Mouse (Mus musculus): ENCODE measurements around the gene Irs1. TPM values are rescaled to one million over a fixed set of nuclear protein-coding genes. Genes with fewer than 3 reads are reported as not detected.

The Irs1 gene
- polyA plus RNA-seq, 1 experiment from 2014 or later: 7.2 TPM

- H3K4me3 ChIP-seq (ENCODE audit: low read length): no peak overlapping the region
- H3K4me1 ChIP-seq (ENCODE audit: control insufficient read depth, insufficient read depth, low read depth, low read length): peaks cover 18% of the 10 kb centered on the region
- WGBS: 30% methylated on average over 6 of the region's 6 CpGs
Observed at GRCm38 (mm10) chr1:82320456-82320855, 29.2 kb upstream of the Irs1 start.

GRCm38 (mm10) chr1:82316746-82317126, 25.5 kb upstream of the Irs1 start:
- peak overlapping the region; percentile 72 for H3K4me2 ChIP-seq (ENCODE audit: low read length)
- peak overlapping the region; percentile 94 for H3K27ac ChIP-seq (ENCODE audit: low read depth, low read length)
- no peaks in the 10 kb centered on the region for H3K27me3 ChIP-seq (replicated peaks; ENCODE audit: control insufficient read depth, insufficient read depth, low read length)
- H3K9me3 ChIP-seq (ENCODE audit: control insufficient read depth, low read length): no peaks in the 10 kb centered on the region
- peaks cover 18% of the 10 kb centered on the region for H3K4me1 ChIP-seq (ENCODE audit: control insufficient read depth, insufficient read depth, low read depth, low read length)
- peak overlapping the region; percentile 70 for H3K4me3 ChIP-seq (ENCODE audit: low read length)
- no peak for ATAC-seq
- WGBS: 0% methylated on average over 22 of the region's 26 CpGs
- H3K36me3 ChIP-seq (ENCODE audit: control insufficient read depth, insufficient read depth, low read length): no peaks in the 10 kb centered on the region
- H3K9ac ChIP-seq (ENCODE audit: low read depth, low read length): peak overlapping the region; percentile 91

More at GRCm38 (mm10) chr1:82320456-82320855, 29.2 kb upstream of the Irs1 start:
- Histone ChIP-seq H3K9ac (ENCODE audit: low read depth, low read length) (peak overlapping the region; percentile 31; the same call in 1 of the 2 replicates), H3K4me2 (ENCODE audit: low read length) (peak overlapping the region; percentile 48), H3K9me3 (ENCODE audit: control insufficient read depth, low read length) (no peaks in the 10 kb centered on the region), H3K27ac (ENCODE audit: low read depth, low read length) (no peak overlapping the region; the same call in 1 of the 2 replicates), H3K36me3 (ENCODE audit: control insufficient read depth, insufficient read depth, low read length) (no peaks in the 10 kb centered on the region), H3K27me3 (replicated peaks; ENCODE audit: control insufficient read depth, insufficient read depth, low read length) (no peaks in the 10 kb centered on the region)
- no peak for ATAC-seq

GRCm38 (mm10) chr1:82316111-82316745, 25.0 kb upstream of the Irs1 start, which contains the start of gene Rhbdd1:
Rhbdd1 (plus strand) TSS chr1:82316452.
- H3K4me2 ChIP-seq (ENCODE audit: low read length): peak within 1 kb of the TSS; percentile 72
- peaks cover 14% of the 10 kb centered on the region for H3K4me1 ChIP-seq (ENCODE audit: control insufficient read depth, insufficient read depth, low read depth, low read length)
- H3K27ac ChIP-seq (ENCODE audit: low read depth, low read length): peak within 1 kb of the TSS; percentile 94
- peak within 1 kb of the TSS; percentile 70 for H3K4me3 ChIP-seq (ENCODE audit: low read length)
- H3K9me3 ChIP-seq (ENCODE audit: control insufficient read depth, low read length): no peaks in the 10 kb centered on the region
- H3K36me3 ChIP-seq (ENCODE audit: control insufficient read depth, insufficient read depth, low read length): no peaks in the 10 kb centered on the region
- 3% methylated on average over 47 of the region's 47 CpGs for WGBS
- H3K27me3 ChIP-seq (replicated peaks; ENCODE audit: control insufficient read depth, insufficient read depth, low read length): no peaks in the 10 kb centered on the region
- peak within 1 kb of the TSS; percentile 91 for H3K9ac ChIP-seq (ENCODE audit: low read depth, low read length)
- peak; percentile 99 for ATAC-seq

- no peak for ATAC-seq
- Histone ChIP-seq H3K27ac (ENCODE audit: low read depth, low read length) (no peak overlapping the region), H3K4me1 (ENCODE audit: control insufficient read depth, insufficient read depth, low read depth, low read length) (no peaks in the 10 kb centered on the region), H3K27me3 (replicated peaks; ENCODE audit: control insufficient read depth, insufficient read depth, low read length) (no peaks in the 10 kb centered on the region), H3K4me2 (ENCODE audit: low read length) (no peak overlapping the region), H3K9ac (ENCODE audit: low read depth, low read length) (no peak overlapping the region), H3K9me3 (ENCODE audit: control insufficient read depth, low read length) (no peaks in the 10 kb centered on the region), H3K36me3 (ENCODE audit: control insufficient read depth, insufficient read depth, low read length) (no peaks in the 10 kb centered on the region), H3K4me3 (ENCODE audit: low read length) (no peak overlapping the region)
- 63% methylated on average over 3 of the region's 3 CpGs for WGBS
Observed at GRCm38 (mm10) chr1:82304483-82304882, 13.3 kb upstream of the Irs1 start.

- H3K4me2 ChIP-seq (ENCODE audit: low read length): no peak overlapping the region
- H3K4me3 ChIP-seq (ENCODE audit: low read length): no peak overlapping the region
- 53% methylated on average over 1 of the region's 1 CpGs for WGBS
- H3K9ac ChIP-seq (ENCODE audit: low read depth, low read length): no peak overlapping the region
- no peaks in the 10 kb centered on the region for H3K36me3 ChIP-seq (ENCODE audit: control insufficient read depth, insufficient read depth, low read length)
- ATAC-seq: no peak
- no peaks in the 10 kb centered on the region for H3K9me3 ChIP-seq (ENCODE audit: control insufficient read depth, low read length)
- H3K4me1 ChIP-seq (ENCODE audit: control insufficient read depth, insufficient read depth, low read depth, low read length): no peaks in the 10 kb centered on the region
- H3K27ac ChIP-seq (ENCODE audit: low read depth, low read length): no peak overlapping the region
- no peaks in the 10 kb centered on the region for H3K27me3 ChIP-seq (replicated peaks; ENCODE audit: control insufficient read depth, insufficient read depth, low read length)
Observed at GRCm38 (mm10) chr1:82298586-82298985, 7.4 kb upstream of the Irs1 start.

- H3K4me1 ChIP-seq (ENCODE audit: control insufficient read depth, insufficient read depth, low read depth, low read length): peaks cover 13% of the 10 kb centered on the region
- 7% methylated on average over 6 of the region's 6 CpGs for whole genome bisulfite sequencing
- H3K4me3 ChIP-seq (ENCODE audit: low read length): no peak overlapping the region
Observed at GRCm38 (mm10) chr1:82294102-82294501, 2.9 kb upstream of the Irs1 start.

DNA sequence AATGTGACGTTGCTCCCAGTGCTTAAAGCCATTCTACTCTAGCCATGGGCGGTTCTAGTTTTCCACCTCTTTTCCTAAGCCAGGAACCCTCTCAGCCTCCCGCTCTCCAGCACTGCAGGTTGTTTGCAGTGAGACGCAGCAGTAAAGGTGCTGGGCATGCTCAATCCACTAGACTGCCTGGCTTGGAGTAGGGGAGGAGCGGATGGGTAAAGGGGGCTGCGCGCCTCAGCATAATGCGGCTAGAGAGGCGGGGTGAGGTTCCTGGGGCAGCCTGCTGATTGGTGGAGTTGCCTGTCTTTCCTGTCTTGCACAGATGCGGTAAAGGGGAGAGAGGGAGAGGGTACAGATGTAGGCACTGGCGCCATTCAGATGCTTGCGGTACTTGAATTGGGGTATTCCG, 1.6 kb upstream of the Irs1 start:
- peak overlapping the region; percentile 50 for H3K9ac ChIP-seq (ENCODE audit: low read depth, low read length)
- no peaks in the 10 kb centered on the region for H3K27me3 ChIP-seq (replicated peaks; ENCODE audit: control insufficient read depth, insufficient read depth, low read length)
- H3K9me3 ChIP-seq (ENCODE audit: control insufficient read depth, low read length): no peaks in the 10 kb centered on the region
- peak overlapping the region; percentile 79 for H3K4me3 ChIP-seq (ENCODE audit: low read length)
- peak overlapping the region; percentile 83 for H3K4me2 ChIP-seq (ENCODE audit: low read length)
- peak overlapping the region; percentile 99 for H3K27ac ChIP-seq (ENCODE audit: low read depth, low read length)
- under 1% methylated on average over 13 of the region's 13 CpGs for WGBS
- peak; percentile 84 for ATAC-seq
- peaks cover 26% of the 10 kb centered on the region for H3K4me1 ChIP-seq (ENCODE audit: control insufficient read depth, insufficient read depth, low read depth, low read length)
- peaks cover 7% of the 10 kb centered on the region; the same call in 1 of the 2 replicates for H3K36me3 ChIP-seq (ENCODE audit: control insufficient read depth, insufficient read depth, low read length)

More at GRCm38 (mm10) chr1:82294102-82294501, 2.9 kb upstream of the Irs1 start:
- Histone ChIP-seq H3K36me3 (ENCODE audit: control insufficient read depth, insufficient read depth, low read length) (no peaks in the 10 kb centered on the region), H3K9me3 (ENCODE audit: control insufficient read depth, low read length) (no peaks in the 10 kb centered on the region), H3K27me3 (replicated peaks; ENCODE audit: control insufficient read depth, insufficient read depth, low read length) (no peaks in the 10 kb centered on the region), H3K27ac (ENCODE audit: low read depth, low read length) (no peak overlapping the region), H3K4me2 (ENCODE audit: low read length) (no peak overlapping the region), H3K9ac (ENCODE audit: low read depth, low read length) (no peak overlapping the region)
- no peak for ATAC-seq

GRCm38 (mm10) chr1:82291930-82292712, 905 bp upstream of the Irs1 start:
- Histone ChIP-seq H3K4me2 (ENCODE audit: low read length) (peak overlapping the region; percentile 83), H3K27ac (ENCODE audit: low read depth, low read length) (peak overlapping the region; percentile 99), H3K27me3 (replicated peaks; ENCODE audit: control insufficient read depth, insufficient read depth, low read length) (no peaks in the 10 kb centered on the region), H3K9me3 (ENCODE audit: control insufficient read depth, low read length) (no peaks in the 10 kb centered on the region), H3K4me1 (ENCODE audit: control insufficient read depth, insufficient read depth, low read depth, low read length) (peaks cover 33% of the 10 kb centered on the region), H3K4me3 (ENCODE audit: low read length) (peak overlapping the region; percentile 79), H3K36me3 (ENCODE audit: control insufficient read depth, insufficient read depth, low read length) (peaks cover 7% of the 10 kb centered on the region; the same call in 1 of the 2 replicates), H3K9ac (ENCODE audit: low read depth, low read length) (peak overlapping the region; percentile 96)
- ATAC-seq: peak; percentile 0; the same call in 1 of the 2 replicates
- 3% methylated on average over 20 of the region's 23 CpGs for WGBS

- Histone ChIP-seq H3K27ac (ENCODE audit: low read depth, low read length) (peak overlapping the region; percentile 99), H3K36me3 (ENCODE audit: control insufficient read depth, insufficient read depth, low read length) (peaks cover 7% of the 10 kb centered on the region; the same call in 1 of the 2 replicates), H3K9me3 (ENCODE audit: control insufficient read depth, low read length) (no peaks in the 10 kb centered on the region), H3K9ac (ENCODE audit: low read depth, low read length) (peak overlapping the region; percentile 96), H3K27me3 (replicated peaks; ENCODE audit: control insufficient read depth, insufficient read depth, low read length) (no peaks in the 10 kb centered on the region), H3K4me3 (ENCODE audit: low read length) (peak overlapping the region; percentile 79), H3K4me1 (ENCODE audit: control insufficient read depth, insufficient read depth, low read depth, low read length) (peaks cover 41% of the 10 kb centered on the region), H3K4me2 (ENCODE audit: low read length) (peak overlapping the region; percentile 83)
- peak; percentile 54 for ATAC-seq
- 0% methylated on average over 31 of the region's 31 CpGs for WGBS
Observed at GRCm38 (mm10) chr1:82290723-82291150, 479 bp downstream of the Irs1 start.

Data from hindbrain, embryonic 16.5 days (tissue).